Comparison of ENCODE assay signal across 8 mouse cellular contexts in the genomic region with DNA sequence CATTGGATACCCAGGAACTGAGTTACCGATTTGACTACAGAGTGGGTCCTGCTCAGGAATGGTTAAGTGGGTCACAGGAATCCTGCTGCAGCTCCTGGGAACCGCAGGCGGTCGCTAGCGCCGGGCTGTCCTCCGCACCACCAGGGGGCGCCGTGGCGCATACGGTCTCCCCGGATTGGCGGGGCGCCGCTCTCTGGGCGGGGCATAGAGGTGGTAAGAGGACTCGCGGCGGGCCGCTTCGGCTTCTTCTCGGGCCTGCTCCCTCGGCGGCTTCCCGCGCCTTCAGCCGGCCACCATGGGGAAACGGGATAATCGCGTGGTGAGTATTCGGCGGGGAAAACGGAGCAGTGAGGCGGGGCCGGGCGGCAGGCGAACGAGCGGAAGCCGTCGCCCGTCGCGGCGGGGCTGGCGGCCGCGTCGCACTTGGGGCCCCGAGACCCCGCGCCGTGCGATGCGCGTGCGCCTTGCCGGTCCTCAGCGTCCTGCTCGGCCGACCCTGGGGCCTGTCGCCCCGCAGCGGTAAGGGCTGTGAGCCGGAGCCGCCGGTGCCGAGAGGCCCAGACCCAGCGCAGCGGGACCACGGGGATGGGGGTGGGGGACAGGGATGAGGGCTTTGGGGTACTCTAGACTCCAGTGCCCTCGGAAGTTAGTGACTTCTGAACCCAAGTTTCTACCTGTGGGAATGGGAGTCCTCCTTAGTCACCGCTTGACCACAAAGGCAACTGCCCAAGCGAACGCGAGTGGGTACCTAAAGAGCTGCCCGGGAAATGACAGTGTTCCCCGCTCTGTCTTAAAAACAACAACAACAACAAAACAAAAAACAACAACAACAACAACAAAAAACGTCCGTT. TPM values are rescaled to one million over a fixed set of nuclear protein-coding genes. Genes with fewer than 3 reads are reported as not detected.
DNase-seq lines count a peak whose midpoint lies in the region; ATAC-seq lines count a peak whose summit lies in the region.

A gene (plus strand): TSS at position 205 of the 851 bp plus-strand sequence.

- H3K36me3 ChIP-seq in hindbrain, embryonic 14.5 days (replicated peaks; ENCODE audit: control insufficient read depth, insufficient read depth): no peaks in the 10 kb centered on the region

- peak; percentile 97 for DNase-seq in NIH3T3 (ENCODE audit: low read depth)
- peak; percentile 99 to 100 for DNase-seq in cerebellum, postnatal 10 days
- peak; percentile 90 to 95 for DNase-seq in frontal cortex, postnatal 14 days (ENCODE audit: low spot score in 2 of 2)
- peak; percentile 97 for DNase-seq in hindbrain, embryonic 14.5 days (ENCODE audit: low spot score)
- peak; percentile 95 to 97 for DNase-seq in layer of hippocampus, postnatal 36 days
- peak; percentile 96 for DNase-seq in lung, postnatal 36 days
- peak; percentile 96 for DNase-seq in retina, postnatal 1 day
- DNase-seq in urinary bladder, adult 18-20 months (ENCODE audit: low spot score in 2 of 2): peak; percentile 89 to 99

- WGBS in hindbrain, embryonic 14.5 days: under 1% methylated on average over 76 of the region's 80 CpGs

- peak within 1 kb of the TSS; percentile 54 for H3K4me2 ChIP-seq in hindbrain, embryonic 14.5 days (replicated peaks)

- peak within 1 kb of the TSS; percentile 87 for H3K9ac ChIP-seq in hindbrain, embryonic 14.5 days

- peak; percentile 97 for ATAC-seq in hindbrain, embryonic 14.5 days (ENCODE audit: low FRiP score)

- peak within 1 kb of the TSS; percentile 88 for H3K27ac ChIP-seq in hindbrain, embryonic 14.5 days

- H3K4me1 ChIP-seq in hindbrain, embryonic 14.5 days (replicated peaks; ENCODE audit: control insufficient read depth, insufficient read depth, low read length): peaks cover 13% of the 10 kb centered on the region; the same call in 1 of the 2 replicates

- no peaks in the 10 kb centered on the region for H3K9me3 ChIP-seq in hindbrain, embryonic 14.5 days (ENCODE audit: control insufficient read depth, low read length)

- no peaks in the 10 kb centered on the region for H3K27me3 ChIP-seq in hindbrain, embryonic 14.5 days (ENCODE audit: control insufficient read depth, insufficient read depth, low read length)

- H3K4me3 ChIP-seq in hindbrain, embryonic 14.5 days (replicated peaks; ENCODE audit: low read length): peak within 1 kb of the TSS; percentile 87

RNA-seq across cellular contexts. Expression of the gene that starts here (rescaled TPM):
- 23.2 and 25.0 TPM in 2 replicates for polyA plus RNA-seq in hindbrain, embryonic 14.5 days (2014; fragmentation: Nextera tagmentation; extraction: Ambion mirVana)
- 10 to 100 TPM; 42.5 to 45.1 TPM for total RNA-seq in layer of hippocampus, postnatal 36 days (2021)

Comparison
In these comparisons a context has a peak if more than half of its experiments do, and no peak if none do; other contexts are left out.
1. Peak in every context shown above with its lines: DNase-seq, ATAC-seq, H3K4me3 ChIP-seq and H3K27ac ChIP-seq.